Mouse (Mus musculus): ENCODE data around the gene Kdelc2. TPM values are rescaled to one million over a fixed set of nuclear protein-coding genes. Genes with fewer than 3 reads are reported as not detected.

Kdelc2 gene
- polyA plus RNA-seq, 1 experiment from 2014 or later: 25.3 TPM

- no peaks in the 10 kb centered on the region for H3K27me3 ChIP-seq (ENCODE audit: control insufficient read depth, insufficient read depth, low read length)
- ATAC-seq (ENCODE audit: low FRiP score, low TSS enrichment): no peak
- 19% methylated on average over 5 of the region's 5 CpGs for WGBS
These were observed 14.5 kb downstream of the Kdelc2 start for GRCm38 (mm10) chr9:53398388-53398700.

DNA sequence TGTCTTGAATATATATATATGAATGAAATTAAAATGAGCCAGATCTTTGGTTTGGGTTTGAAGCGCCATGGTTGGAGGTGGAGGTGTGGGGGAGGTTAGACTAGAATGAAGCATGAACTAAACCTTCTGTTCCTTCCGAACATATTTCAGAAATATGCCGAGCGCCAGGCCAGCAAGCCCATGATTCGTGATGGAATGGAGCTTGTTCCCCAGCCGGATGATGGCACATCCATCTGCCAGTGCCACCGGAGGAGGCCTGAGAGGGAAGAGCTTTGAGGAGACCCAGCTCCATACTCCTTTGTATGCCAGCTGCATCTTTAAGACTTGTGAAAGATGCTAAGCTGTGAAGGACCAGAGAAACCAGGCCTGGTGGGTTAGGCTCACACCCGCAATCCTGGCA is 15.7 kb downstream of the Kdelc2 start:
- Histone ChIP-seq H3K4me1 (ENCODE audit: control insufficient read depth, insufficient read depth, low read length) (peaks cover 13% of the 10 kb centered on the region), H3K27ac (ENCODE audit: low read depth, low read length) (no peak overlapping the region), H3K9me3 (ENCODE audit: control insufficient read depth, low read length) (no peaks in the 10 kb centered on the region), H3K9ac (ENCODE audit: low read depth, low read length) (no peak overlapping the region), H3K4me2 (replicated peaks; ENCODE audit: low read depth, low read length) (no peak overlapping the region), H3K4me3 (ENCODE audit: low read length) (no peak overlapping the region), H3K27me3 (ENCODE audit: control insufficient read depth, insufficient read depth, low read length) (no peaks in the 10 kb centered on the region), H3K36me3 (ENCODE audit: control insufficient read depth, insufficient read depth, low read length) (no peaks in the 10 kb centered on the region; the same call in 1 of the 2 replicates)
- ATAC-seq (ENCODE audit: low FRiP score, low TSS enrichment): no peak
- WGBS: 94% methylated on average over 8 of the region's 8 CpGs

More at GRCm38 (mm10) chr9:53398388-53398700, 14.5 kb downstream of the Kdelc2 start:
- H3K4me2 ChIP-seq (replicated peaks; ENCODE audit: low read depth, low read length): no peak overlapping the region
- H3K4me3 ChIP-seq (ENCODE audit: low read length): no peak overlapping the region
- no peak overlapping the region for H3K9ac ChIP-seq (ENCODE audit: low read depth, low read length)
- H3K36me3 ChIP-seq (ENCODE audit: control insufficient read depth, insufficient read depth, low read length): no peaks in the 10 kb centered on the region; the same call in 1 of the 2 replicates
- H3K9me3 ChIP-seq (ENCODE audit: control insufficient read depth, low read length): no peaks in the 10 kb centered on the region
- H3K27ac ChIP-seq (ENCODE audit: low read depth, low read length): no peak overlapping the region
- peaks cover 13% of the 10 kb centered on the region for H3K4me1 ChIP-seq (ENCODE audit: control insufficient read depth, insufficient read depth, low read length)

DNA sequence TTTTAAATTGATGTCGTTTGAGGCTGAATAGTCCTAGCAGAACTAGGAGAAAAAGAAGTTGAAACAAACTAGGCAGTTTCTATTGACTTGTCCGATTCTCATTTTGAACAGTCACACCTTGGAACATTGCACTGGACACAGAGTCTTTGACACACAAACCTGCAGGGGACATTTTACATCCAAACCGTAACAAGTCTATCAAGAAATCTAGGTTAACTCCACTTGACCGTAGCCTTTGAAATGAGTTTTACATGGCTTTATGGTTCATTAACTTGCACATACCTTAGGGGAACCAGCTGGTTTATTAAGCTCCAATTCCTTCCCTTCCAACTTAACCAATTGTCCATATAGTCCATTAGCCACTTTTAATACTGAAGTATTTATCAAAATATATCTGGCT is 16.9 kb downstream of the Kdelc2 start:
- ATAC-seq (ENCODE audit: low FRiP score, low TSS enrichment): no peak

GRCm38 (mm10) chr9:53401146-53401545 is 17.3 kb downstream of the Kdelc2 start:
- H3K4me2 ChIP-seq (replicated peaks; ENCODE audit: low read depth, low read length): no peak overlapping the region
- H3K36me3 ChIP-seq (ENCODE audit: control insufficient read depth, insufficient read depth, low read length): no peaks in the 10 kb centered on the region; the same call in 1 of the 2 replicates
- no peaks in the 10 kb centered on the region for H3K27me3 ChIP-seq (ENCODE audit: control insufficient read depth, insufficient read depth, low read length)
- WGBS: 73% methylated on average over 8 of the region's 8 CpGs
- H3K4me1 ChIP-seq (ENCODE audit: control insufficient read depth, insufficient read depth, low read length): peaks cover 13% of the 10 kb centered on the region
- H3K4me3 ChIP-seq (ENCODE audit: low read length): no peak overlapping the region
- H3K9me3 ChIP-seq (ENCODE audit: control insufficient read depth, low read length): no peaks in the 10 kb centered on the region
- no peak overlapping the region for H3K9ac ChIP-seq (ENCODE audit: low read depth, low read length)
- H3K27ac ChIP-seq (ENCODE audit: low read depth, low read length): no peak overlapping the region
- no peak for ATAC-seq (ENCODE audit: low FRiP score, low TSS enrichment)

More for the DNA sequence above, 16.9 kb downstream of the Kdelc2 start:
- H3K27me3 ChIP-seq (ENCODE audit: control insufficient read depth, insufficient read depth, low read length): no peaks in the 10 kb centered on the region
- H3K27ac ChIP-seq (ENCODE audit: low read depth, low read length): no peak overlapping the region
- WGBS: 60% methylated on average over 4 of the region's 4 CpGs
- no peak overlapping the region for H3K4me3 ChIP-seq (ENCODE audit: low read length)
- peaks cover 13% of the 10 kb centered on the region for H3K4me1 ChIP-seq (ENCODE audit: control insufficient read depth, insufficient read depth, low read length)
- no peak overlapping the region for H3K4me2 ChIP-seq (replicated peaks; ENCODE audit: low read depth, low read length)
- no peaks in the 10 kb centered on the region for H3K9me3 ChIP-seq (ENCODE audit: control insufficient read depth, low read length)
- no peak overlapping the region for H3K9ac ChIP-seq (ENCODE audit: low read depth, low read length)
- no peaks in the 10 kb centered on the region; the same call in 1 of the 2 replicates for H3K36me3 ChIP-seq (ENCODE audit: control insufficient read depth, insufficient read depth, low read length)

DNA sequence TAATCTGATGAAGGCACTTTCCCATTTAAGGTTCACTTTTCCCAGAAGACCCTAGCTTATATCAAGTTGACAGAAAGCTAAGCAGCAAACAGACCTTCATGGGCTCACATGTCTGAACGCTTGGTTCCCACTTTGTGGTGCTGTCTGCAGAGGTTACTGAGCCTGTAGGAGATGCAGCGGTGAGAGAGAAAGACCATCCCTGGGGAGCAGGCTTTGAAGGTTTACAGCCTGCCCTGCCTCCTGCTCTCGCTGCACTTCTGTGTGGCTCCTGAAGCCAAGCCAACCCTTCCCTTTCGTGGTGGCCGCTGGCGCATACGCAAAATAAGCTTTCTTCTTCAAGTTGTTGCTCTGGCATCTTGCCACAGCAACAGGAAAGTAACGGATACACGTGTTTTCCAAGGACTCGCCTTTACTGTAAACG is 18.5 kb downstream of the Kdelc2 start, which contains the start of gene 4930550C14Rik:
TSS of gene 4930550C14Rik (plus strand) at position 35 of the 421 bp plus-strand sequence.
- Histone ChIP-seq H3K27me3 (ENCODE audit: control insufficient read depth, insufficient read depth, low read length) (no peaks in the 10 kb centered on the region), H3K9ac (ENCODE audit: low read depth, low read length) (peak within 1 kb of the TSS; percentile 44; the same call in 1 of the 2 replicates), H3K4me2 (replicated peaks; ENCODE audit: low read depth, low read length) (peak within 1 kb of the TSS; percentile 40), H3K4me3 (ENCODE audit: low read length) (peak within 1 kb of the TSS; percentile 17; the same call in 1 of the 2 replicates), H3K27ac (ENCODE audit: low read depth, low read length) (peak within 1 kb of the TSS; percentile 77), H3K4me1 (ENCODE audit: control insufficient read depth, insufficient read depth, low read length) (peaks cover 13% of the 10 kb centered on the region), H3K36me3 (ENCODE audit: control insufficient read depth, insufficient read depth, low read length) (no peaks in the 10 kb centered on the region), H3K9me3 (ENCODE audit: control insufficient read depth, low read length) (no peaks in the 10 kb centered on the region)
- WGBS: 4% methylated on average over 11 of the region's 11 CpGs
- 0 out of 2 replicates have a peak, but pooled peaks have one; percentile 24 for ATAC-seq (ENCODE audit: low FRiP score, low TSS enrichment)

DNA sequence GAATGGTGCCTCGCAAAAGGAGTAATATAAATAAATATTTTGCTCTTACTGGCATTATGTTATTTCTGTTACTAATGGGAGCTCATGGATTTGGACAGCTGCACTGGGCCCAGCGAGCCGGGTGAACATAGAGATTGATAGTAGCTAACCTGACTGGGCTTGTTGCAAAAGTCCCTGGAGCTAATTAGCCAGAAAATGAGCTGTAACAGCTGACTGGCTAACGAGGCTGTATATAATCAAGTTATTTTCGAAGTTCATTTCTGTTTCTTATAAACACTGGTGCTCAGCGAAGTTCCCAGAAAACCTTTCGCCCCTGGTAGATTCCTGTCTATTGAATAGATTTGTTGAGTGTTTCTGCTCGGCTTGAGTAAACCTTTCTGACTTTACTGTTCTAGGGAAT is 19.2 kb downstream of the Kdelc2 start:
- no peaks in the 10 kb centered on the region for H3K27me3 ChIP-seq (ENCODE audit: control insufficient read depth, insufficient read depth, low read length)
- 43% methylated on average over 8 of the region's 8 CpGs for WGBS
- ATAC-seq (ENCODE audit: low FRiP score, low TSS enrichment): no peak
- no peak overlapping the region for H3K4me3 ChIP-seq (ENCODE audit: low read length)
- peak overlapping the region; percentile 40 for H3K4me2 ChIP-seq (replicated peaks; ENCODE audit: low read depth, low read length)
- no peak overlapping the region for H3K9ac ChIP-seq (ENCODE audit: low read depth, low read length)
- peaks cover 13% of the 10 kb centered on the region for H3K4me1 ChIP-seq (ENCODE audit: control insufficient read depth, insufficient read depth, low read length)
- no peaks in the 10 kb centered on the region for H3K9me3 ChIP-seq (ENCODE audit: control insufficient read depth, low read length)
- peak overlapping the region; percentile 77 for H3K27ac ChIP-seq (ENCODE audit: low read depth, low read length)
- no peaks in the 10 kb centered on the region for H3K36me3 ChIP-seq (ENCODE audit: control insufficient read depth, insufficient read depth, low read length)

DNA sequence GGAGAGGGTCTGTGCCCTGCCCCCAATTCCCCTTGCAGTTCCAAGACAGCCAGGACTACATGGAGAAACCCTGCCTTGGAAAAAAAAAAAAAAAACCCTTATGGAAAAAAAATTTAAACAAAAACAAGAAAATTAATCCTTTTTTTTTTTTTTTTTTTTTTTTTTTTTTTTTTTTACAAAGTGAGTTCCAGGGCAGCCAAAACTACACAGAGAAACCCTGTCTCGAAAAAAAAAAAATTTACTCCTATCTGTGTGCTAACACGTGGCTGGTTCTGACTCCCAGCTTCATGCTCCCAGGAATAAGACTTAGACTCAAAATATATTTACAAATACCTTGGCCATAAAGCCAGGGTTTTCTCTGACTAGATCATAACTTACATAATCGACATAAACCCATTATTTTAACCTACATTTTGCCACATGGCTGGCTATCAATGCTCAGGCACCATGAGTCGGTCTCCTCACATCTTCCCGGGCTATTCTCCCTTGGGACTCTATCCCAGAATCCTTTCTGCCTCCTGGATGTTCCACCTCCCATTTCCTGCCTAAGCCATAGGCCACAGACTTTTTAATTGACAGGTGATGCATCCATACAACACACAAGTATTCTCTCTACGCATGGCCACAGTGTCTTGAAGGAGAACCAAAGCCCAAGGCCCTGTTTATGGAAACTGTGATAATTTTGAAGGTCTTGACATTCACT is 20.4 kb downstream of the Kdelc2 start:
- Histone ChIP-seq H3K9ac (ENCODE audit: low read depth, low read length) (no peak overlapping the region), H3K36me3 (ENCODE audit: control insufficient read depth, insufficient read depth, low read length) (no peaks in the 10 kb centered on the region), H3K4me1 (ENCODE audit: control insufficient read depth, insufficient read depth, low read length) (peaks cover 13% of the 10 kb centered on the region), H3K4me3 (ENCODE audit: low read length) (no peak overlapping the region), H3K4me2 (replicated peaks; ENCODE audit: low read depth, low read length) (no peak overlapping the region), H3K9me3 (ENCODE audit: control insufficient read depth, low read length) (no peaks in the 10 kb centered on the region), H3K27me3 (ENCODE audit: control insufficient read depth, insufficient read depth, low read length) (no peaks in the 10 kb centered on the region), H3K27ac (ENCODE audit: low read depth, low read length) (no peak overlapping the region)
- ATAC-seq (ENCODE audit: low FRiP score, low TSS enrichment): no peak
- WGBS: 81% methylated on average over 6 of the region's 6 CpGs

GRCm38 (mm10) chr9:53404753-53405722 is 21.2 kb downstream of the Kdelc2 start:
- no peaks in the 10 kb centered on the region for H3K9me3 ChIP-seq (ENCODE audit: control insufficient read depth, low read length)
- H3K4me2 ChIP-seq (replicated peaks; ENCODE audit: low read depth, low read length): peak overlapping the region; percentile 41
- H3K4me1 ChIP-seq (ENCODE audit: control insufficient read depth, insufficient read depth, low read length): peaks cover 13% of the 10 kb centered on the region
- peak overlapping the region; percentile 35 for H3K4me3 ChIP-seq (ENCODE audit: low read length)
- H3K27me3 ChIP-seq (ENCODE audit: control insufficient read depth, insufficient read depth, low read length): no peaks in the 10 kb centered on the region
- H3K36me3 ChIP-seq (ENCODE audit: control insufficient read depth, insufficient read depth, low read length): no peaks in the 10 kb centered on the region
- H3K27ac ChIP-seq (ENCODE audit: low read depth, low read length): peak overlapping the region; percentile 21; the same call in 1 of the 2 replicates
- peak overlapping the region; percentile 32; the same call in 1 of the 2 replicates for H3K9ac ChIP-seq (ENCODE audit: low read depth, low read length)
- 24% methylated on average over 21 of the region's 21 CpGs for WGBS
- peak; percentile 82 for ATAC-seq (ENCODE audit: low FRiP score, low TSS enrichment)

Data from kidney, embryonic 14.5 days (tissue).